Mouse (Mus musculus): Measurements from ENCODE around the gene Trim12c. TPM values are rescaled to one million over a fixed set of nuclear protein-coding genes. Genes with fewer than 3 reads are reported as not detected.

The Trim12c gene
- polyA plus RNA-seq, 1 experiment: 4.4 TPM

- no peak overlapping the region for H3K4me3 ChIP-seq (ENCODE audit: insufficient read depth, low read depth, low read length)
- 0 out of 2 replicates have a peak overlapping the region, but pooled peaks have one; percentile 0 for H3K27ac ChIP-seq (replicated peaks; ENCODE audit: low read depth, low read length)
- no peaks in the 10 kb centered on the region for H3K4me1 ChIP-seq (ENCODE audit: control insufficient read depth, insufficient read depth, insufficient read length, low read length)
Observed at GRCm38 (mm10) chr7:104291638-104292400, 61.3 kb downstream of the Trim12c start.

- H3K4me1 ChIP-seq (ENCODE audit: control insufficient read depth, insufficient read depth, insufficient read length, low read length): no peaks in the 10 kb centered on the region
- no peak overlapping the region for H3K27ac ChIP-seq (replicated peaks; ENCODE audit: low read depth, low read length)
- no peak overlapping the region for H3K4me3 ChIP-seq (ENCODE audit: insufficient read depth, low read depth, low read length)
Observed at GRCm38 (mm10) chr7:104290641-104291040, 62.5 kb downstream of the Trim12c start.

Other genes starting within 250 kb of the Trim12c start
- not detected in 2 replicates for gene Olfr646, start 248.5 kb downstream of the Trim12c start, polyA plus RNA-seq (2012; ENCODE audit: insufficient read depth, insufficient read length, missing spikeins)
- not detected in 2 replicates for gene Ubqln5, start 223.5 kb downstream of the Trim12c start, polyA plus RNA-seq (2012; ENCODE audit: insufficient read depth, insufficient read length, missing spikeins)
- not detected in 2 replicates for gene Olfr643, start 216.0 kb downstream of the Trim12c start, polyA plus RNA-seq (2012; ENCODE audit: insufficient read depth, insufficient read length, missing spikeins)
- not detected in 2 replicates for gene Ubqln3, start 210.1 kb downstream of the Trim12c start, polyA plus RNA-seq (2012; ENCODE audit: insufficient read depth, insufficient read length, missing spikeins)
- gene Ubqlnl, start 202.8 kb downstream of the Trim12c start, polyA plus RNA-seq (2012; ENCODE audit: insufficient read depth, insufficient read length, missing spikeins): not detected in 2 replicates
- not detected in 2 replicates for gene Olfm5, start 188.5 kb downstream of the Trim12c start, polyA plus RNA-seq (2012; ENCODE audit: insufficient read depth, insufficient read length, missing spikeins)
- gene Olfr648, start 170.0 kb downstream of the Trim12c start, polyA plus RNA-seq (2012; ENCODE audit: insufficient read depth, insufficient read length, missing spikeins): not detected in 2 replicates
- gene Olfr649, start 157.4 kb downstream of the Trim12c start, polyA plus RNA-seq (2012; ENCODE audit: insufficient read depth, insufficient read length, missing spikeins): not detected in 2 replicates
- 0.92 TPM in 1 of 2 replicates, not detected in the other for gene Trim6, start 134.6 kb downstream of the Trim12c start, polyA plus RNA-seq (2012; ENCODE audit: insufficient read depth, insufficient read length, missing spikeins)
- 2.2 and 2.5 TPM in 2 replicates for gene Trim34a, start 108.9 kb downstream of the Trim12c start, polyA plus RNA-seq (2012; ENCODE audit: insufficient read depth, insufficient read length, missing spikeins)
- 0.58 and 0.67 TPM in 2 replicates for gene Trim5, start 65.3 kb downstream of the Trim12c start, polyA plus RNA-seq (2012; ENCODE audit: insufficient read depth, insufficient read length, missing spikeins)
- 10.5 and 11.9 TPM in 2 replicates for gene Trim12a, start 37.9 kb downstream of the Trim12c start, polyA plus RNA-seq (2012; ENCODE audit: insufficient read depth, insufficient read length, missing spikeins)
- gene Trim34b, start 23.9 kb downstream of the Trim12c start, polyA plus RNA-seq (2012; ENCODE audit: insufficient read depth, insufficient read length, missing spikeins): not detected in 2 replicates
- gene Trim30b, start 16.5 kb upstream of the Trim12c start, polyA plus RNA-seq (2012; ENCODE audit: insufficient read depth, insufficient read length, missing spikeins): not detected in 2 replicates
- 0.92 TPM in 1 of 2 replicates, not detected in the other for gene Trim30c, start 47.5 kb upstream of the Trim12c start, polyA plus RNA-seq (2012; ENCODE audit: insufficient read depth, insufficient read length, missing spikeins)
- gene Trim30a, start 111.8 kb upstream of the Trim12c start, polyA plus RNA-seq (2012; ENCODE audit: insufficient read depth, insufficient read length, missing spikeins): 4.0 and 5.3 TPM in 2 replicates
- gene Trim30d, start 154.5 kb upstream of the Trim12c start, polyA plus RNA-seq (2012; ENCODE audit: insufficient read depth, insufficient read length, missing spikeins): 1.5 and 1.9 TPM in 2 replicates
- not detected in 2 replicates for gene Olfr651, start 196.8 kb upstream of the Trim12c start, polyA plus RNA-seq (2012; ENCODE audit: insufficient read depth, insufficient read length, missing spikeins)
- not detected in 2 replicates for gene Olfr652, start 207.5 kb upstream of the Trim12c start, polyA plus RNA-seq (2012; ENCODE audit: insufficient read depth, insufficient read length, missing spikeins)
- not detected in 2 replicates for gene Olfr653, start 224.0 kb upstream of the Trim12c start, polyA plus RNA-seq (2012; ENCODE audit: insufficient read depth, insufficient read length, missing spikeins)
- not detected in 2 replicates for gene Olfr654, start 233.7 kb upstream of the Trim12c start, polyA plus RNA-seq (2012; ENCODE audit: insufficient read depth, insufficient read length, missing spikeins)
- not detected in 2 replicates for gene Olfr655, start 248.4 kb upstream of the Trim12c start, polyA plus RNA-seq (2012; ENCODE audit: insufficient read depth, insufficient read length, missing spikeins)